Mouse (Mus musculus) c-Kit-negative CD71-positive TER-119-positive erythroid progenitor cells, embryonic 14.5 days (primary cell): ENCODE data around the gene Rragc.
"Not testable (repeated sequence)": the region's sequence is repeated elsewhere in the genome, so short reads cannot be mapped to it uniquely, and the experiment has no call there.

Source experiments
- DNase-seq: peaks from one replicate; pipeline ENCODE4 v3.0.0-alpha.2; 2013; ENCODE audit warnings: low read depth, low spot score

Gene Rragc

GRCm38 (mm10) chr4:123916748-123917547 lies at the start of gene Rragc:
Gene Rragc, plus strand, starts transcription at chr4:123917446.
- DNase-seq = peak; percentile 97

GRCm38 (mm10) chr4:123893726-123894125 lies 23.5 kb upstream of the Rragc start:
- DNase-seq = no peak

GRCm38 (mm10) chr4:123894295-123894694 lies 23.0 kb upstream of the Rragc start:
- no peak for DNase-seq

- DNase-seq = peak; percentile 26
Measured at GRCm38 (mm10) chr4:123898696-123899095, 18.6 kb upstream of the Rragc start.

- DNase-seq = no peak
Measured at GRCm38 (mm10) chr4:123903432-123903831, 13.8 kb upstream of the Rragc start.

GRCm38 (mm10) chr4:123904333-123905125 lies 12.7 kb upstream of the Rragc start, which contains the start of gene Mycbp:
Gene Mycbp, plus strand, starts transcription at chr4:123904832.
- peak; percentile 95 for DNase-seq

- DNase-seq = no peak
Measured at GRCm38 (mm10) chr4:123905126-123905668, 12.0 kb upstream of the Rragc start.

- DNase-seq = no peak
Measured at GRCm38 (mm10) chr4:123911503-123911902, 5.7 kb upstream of the Rragc start.

GRCm38 (mm10) chr4:123912431-123912830 lies 4.8 kb upstream of the Rragc start:
- no peak for DNase-seq

GRCm38 (mm10) chr4:123917548-123918140 lies 398 bp downstream of the Rragc start, which contains the start of gene 4930535I16Rik:
Gene 4930535I16Rik, minus strand, starts transcription at chr4:123918022.
- no peak for DNase-seq

GRCm38 (mm10) chr4:123918851-123919250 lies 1.6 kb downstream of the Rragc start:
- no peak for DNase-seq

GRCm38 (mm10) chr4:123921055-123921565 lies 3.9 kb downstream of the Rragc start:
- no peak for DNase-seq

GRCm38 (mm10) chr4:123927961-123928360 lies 10.7 kb downstream of the Rragc start:
- DNase-seq = no peak

GRCm38 (mm10) chr4:123929994-123930393 lies 12.7 kb downstream of the Rragc start:
- DNase-seq = no peak

GRCm38 (mm10) chr4:123934306-123934705 lies 17.1 kb downstream of the Rragc start:
- no peak for DNase-seq

- DNase-seq = no peak
Measured at GRCm38 (mm10) chr4:123936059-123936458, 18.8 kb downstream of the Rragc start.

GRCm38 (mm10) chr4:123939838-123940237 lies 22.6 kb downstream of the Rragc start:
- DNase-seq = peak; percentile 53

- DNase-seq = not testable (repeated sequence)
Measured at GRCm38 (mm10) chr4:123940878-123941277, 23.6 kb downstream of the Rragc start.

GRCm38 (mm10) chr4:123946701-123947100 lies 29.5 kb downstream of the Rragc start:
- no peak for DNase-seq

- no peak for DNase-seq
Measured at GRCm38 (mm10) chr4:123947149-123947548, 29.9 kb downstream of the Rragc start.

GRCm38 (mm10) chr4:123948901-123949300 lies 31.7 kb downstream of the Rragc start:
- no peak for DNase-seq

GRCm38 (mm10) chr4:123949649-123950048 lies 32.4 kb downstream of the Rragc start:
- no peak for DNase-seq
